Mouse (Mus musculus) adrenal gland, postnatal 4 days (tissue): ENCODE measurements around the gene Acoxl. TPM values are rescaled to one million over a fixed set of nuclear protein-coding genes. Genes with fewer than 3 reads are reported as not detected.
A peak's percentile ranks its signal among the peaks of the same experiment; 100 is the strongest.

Source experiments
- DNase-seq, 2 experiments: peaks; one replicate each; pipeline ENCODE4 v3.0.0; 2021 to 2022; ENCODE audit warnings: low spot score in 2 of 2, mixed read lengths in 2 of 2
- total RNA-seq, 2 experiments: library from RNA; stranded (reverse); gene quantifications; 2 replicates each; pipeline ENCODE4 v1.2.3; 2021

The Acoxl gene
- total RNA-seq, 2 experiments from 2014 or later, result 0.20 to 0.42 TPM

- DNase-seq, result no peak
Measured at GRCm38 (mm10) chr2:128137480-128138276, 299.0 kb downstream of the Acoxl start.

DNA sequence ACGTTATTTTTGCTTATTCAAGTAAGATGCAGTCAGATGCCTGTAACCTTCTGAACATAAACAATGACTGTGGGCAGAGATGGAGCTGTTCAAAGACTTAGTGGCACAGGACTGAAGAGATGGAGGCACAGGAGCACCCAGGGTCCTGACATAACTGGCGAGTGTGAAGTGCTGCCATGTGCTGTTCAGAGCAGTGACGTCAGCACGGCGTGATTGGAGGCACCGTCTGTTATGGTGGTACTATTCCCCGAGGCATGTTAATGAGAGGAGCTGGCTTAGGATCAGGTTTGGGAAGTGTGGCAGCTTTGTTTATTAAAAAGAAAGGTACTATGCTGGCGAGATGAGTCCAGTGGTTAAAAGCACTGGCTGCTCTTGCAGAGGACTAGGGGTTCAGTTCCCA, 300.2 kb downstream of the Acoxl start:
- DNase-seq, result no peak

DNA sequence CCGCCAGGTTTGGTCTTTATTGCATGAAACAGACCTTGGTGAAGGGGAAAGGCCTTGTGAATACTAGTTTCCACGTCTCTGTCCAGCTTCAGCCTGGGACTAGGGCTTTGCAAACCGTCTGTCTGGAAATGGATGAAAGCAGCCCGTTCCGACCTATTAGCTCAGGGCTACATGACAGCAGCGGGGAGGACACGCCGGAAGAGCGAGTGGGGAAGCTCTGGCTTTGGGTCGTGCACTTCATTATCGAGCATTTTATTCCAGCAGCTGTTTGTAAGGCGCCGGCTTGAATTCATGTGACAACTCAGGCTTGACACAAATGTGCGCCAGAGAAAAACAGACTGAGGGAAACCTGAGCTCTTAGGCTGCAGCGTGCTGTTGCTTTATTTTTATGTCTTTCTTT, 301.1 kb downstream of the Acoxl start:
- no peak for DNase-seq

DNA sequence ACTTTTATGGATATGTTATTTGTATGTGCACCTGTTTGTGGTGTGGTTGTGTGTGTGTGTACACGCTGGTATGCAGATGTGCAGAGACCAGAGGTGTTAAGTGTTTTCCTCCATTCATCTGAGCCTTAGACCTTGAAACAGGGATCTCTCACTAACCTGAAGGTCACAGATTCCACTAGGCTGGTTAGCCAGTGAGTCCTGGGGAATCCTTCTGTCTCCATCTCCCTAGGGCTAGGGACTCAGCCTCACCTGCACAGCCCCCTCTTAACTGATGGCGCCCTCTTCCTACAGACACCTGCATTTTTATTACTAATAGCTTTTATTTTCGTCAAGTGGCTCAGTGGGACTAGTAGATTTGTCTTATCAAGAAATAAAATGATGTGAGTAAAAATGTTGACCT, 301.5 kb downstream of the Acoxl start:
- no peak for DNase-seq

GRCm38 (mm10) chr2:128143992-128144391, 305.3 kb downstream of the Acoxl start:
- no peak for DNase-seq

DNA sequence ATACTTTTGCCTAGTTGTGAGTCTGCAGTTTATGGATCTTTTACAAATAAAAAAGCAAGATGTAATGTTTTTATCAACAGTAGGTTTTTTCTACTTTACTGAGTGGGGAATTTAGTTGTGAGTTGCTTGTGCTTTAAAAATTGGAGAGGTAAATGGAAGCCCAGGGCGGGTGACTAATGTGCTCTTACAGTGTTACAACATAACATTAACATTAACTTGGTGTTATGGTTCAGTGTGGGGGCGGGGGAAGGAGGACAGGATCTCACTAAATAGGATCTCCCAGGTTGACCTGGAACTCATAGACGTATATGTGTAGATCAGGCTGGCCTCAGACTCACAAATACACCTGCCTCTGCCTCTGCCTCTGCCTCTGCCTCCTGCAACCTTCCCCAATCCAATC, 306.8 kb downstream of the Acoxl start:
- no peak for DNase-seq

- DNase-seq, result no peak
Measured at GRCm38 (mm10) chr2:128149596-128149995, 310.9 kb downstream of the Acoxl start.

DNA sequence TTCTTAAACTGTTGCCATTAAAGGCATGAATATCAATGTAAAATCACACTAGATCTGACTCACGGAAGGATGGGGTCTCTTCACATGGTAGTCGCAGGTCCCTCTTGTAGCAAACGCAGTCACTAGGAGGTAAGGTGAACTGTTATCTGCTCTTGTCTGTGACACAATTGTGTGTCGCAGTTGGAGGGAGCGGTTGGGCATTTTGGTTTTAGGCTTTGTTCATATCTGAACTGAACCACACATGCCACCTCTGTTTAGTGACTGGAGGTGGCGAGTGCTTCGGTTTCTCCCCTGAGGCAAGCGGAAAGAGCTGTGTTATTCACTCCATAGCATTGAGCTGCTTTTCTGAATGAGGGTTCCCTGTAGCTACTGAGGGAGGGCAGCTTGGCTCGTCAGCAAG, 313.5 kb downstream of the Acoxl start:
- no peak for DNase-seq

DNA sequence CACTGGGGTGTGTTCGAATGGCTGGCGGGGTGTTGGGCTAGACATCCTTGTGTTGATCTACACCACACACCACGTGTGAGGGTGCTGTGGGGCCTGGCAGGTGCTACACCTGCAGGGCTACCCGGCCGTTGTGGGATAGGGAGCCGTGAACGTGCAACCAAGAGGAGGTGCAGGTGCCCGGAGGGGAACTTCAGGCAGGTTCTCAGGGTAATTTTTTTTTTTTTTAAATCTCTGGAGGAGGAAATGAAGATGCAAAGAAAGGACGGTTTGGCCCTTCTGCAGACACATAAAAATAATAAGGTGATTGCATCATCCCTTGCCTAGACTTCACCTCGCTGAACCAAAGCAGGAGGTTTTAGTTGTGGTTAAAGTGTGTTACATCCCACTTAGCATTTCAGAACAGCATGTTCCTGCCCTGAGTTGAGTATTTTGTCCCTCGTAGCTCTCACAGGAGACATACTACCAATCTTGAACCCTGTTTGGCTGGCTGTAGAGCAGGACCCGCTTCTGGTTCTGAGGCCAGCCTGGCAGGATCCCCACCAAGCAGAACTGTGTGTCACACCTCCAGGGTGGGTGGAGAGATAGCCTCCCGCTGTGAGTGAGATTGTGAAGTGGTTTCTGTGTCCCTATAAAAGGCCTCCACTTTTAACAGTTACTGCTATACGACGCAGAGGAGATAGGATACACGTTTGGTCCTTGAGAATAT, 314.3 kb downstream of the Acoxl start:
- DNase-seq, result no peak

GRCm38 (mm10) chr2:128153551-128153910, 314.9 kb downstream of the Acoxl start:
- no peak for DNase-seq

DNA sequence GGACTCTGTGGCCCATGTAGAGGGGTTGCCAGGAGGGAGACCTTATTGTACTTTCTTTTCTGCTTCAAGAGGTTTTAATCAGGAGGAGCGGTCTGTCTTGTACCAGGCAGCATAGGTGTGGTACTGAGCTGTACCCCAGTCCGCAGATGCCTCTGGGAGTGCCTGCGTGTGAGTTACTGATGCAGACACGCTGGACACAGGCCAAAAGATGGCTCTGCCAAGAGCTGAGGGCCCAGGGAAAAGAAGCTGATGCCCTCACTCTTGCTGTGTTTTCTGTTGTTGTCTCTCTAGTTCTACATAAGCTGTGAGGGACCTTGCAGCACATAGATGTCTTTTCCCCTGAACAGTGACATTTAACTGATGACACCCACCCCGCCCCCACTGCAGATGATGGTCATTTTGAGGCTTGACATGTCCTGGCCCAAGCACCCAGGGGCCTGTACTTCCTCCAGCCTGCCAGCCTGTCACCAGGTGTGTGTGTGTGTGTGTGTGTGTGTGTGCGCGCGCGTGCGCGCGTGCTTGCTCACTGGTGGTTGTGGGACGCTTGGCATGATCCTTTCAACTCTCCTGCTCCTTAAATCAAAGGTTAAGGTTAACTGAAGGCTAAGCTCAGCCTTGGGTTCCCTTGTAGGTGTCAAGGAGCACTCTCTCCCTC, 316.9 kb downstream of the Acoxl start:
- DNase-seq, result peak in 1 of 2 experiments; percentile 15

GRCm38 (mm10) chr2:128156067-128156462, 317.4 kb downstream of the Acoxl start:
- no peak for DNase-seq

DNA sequence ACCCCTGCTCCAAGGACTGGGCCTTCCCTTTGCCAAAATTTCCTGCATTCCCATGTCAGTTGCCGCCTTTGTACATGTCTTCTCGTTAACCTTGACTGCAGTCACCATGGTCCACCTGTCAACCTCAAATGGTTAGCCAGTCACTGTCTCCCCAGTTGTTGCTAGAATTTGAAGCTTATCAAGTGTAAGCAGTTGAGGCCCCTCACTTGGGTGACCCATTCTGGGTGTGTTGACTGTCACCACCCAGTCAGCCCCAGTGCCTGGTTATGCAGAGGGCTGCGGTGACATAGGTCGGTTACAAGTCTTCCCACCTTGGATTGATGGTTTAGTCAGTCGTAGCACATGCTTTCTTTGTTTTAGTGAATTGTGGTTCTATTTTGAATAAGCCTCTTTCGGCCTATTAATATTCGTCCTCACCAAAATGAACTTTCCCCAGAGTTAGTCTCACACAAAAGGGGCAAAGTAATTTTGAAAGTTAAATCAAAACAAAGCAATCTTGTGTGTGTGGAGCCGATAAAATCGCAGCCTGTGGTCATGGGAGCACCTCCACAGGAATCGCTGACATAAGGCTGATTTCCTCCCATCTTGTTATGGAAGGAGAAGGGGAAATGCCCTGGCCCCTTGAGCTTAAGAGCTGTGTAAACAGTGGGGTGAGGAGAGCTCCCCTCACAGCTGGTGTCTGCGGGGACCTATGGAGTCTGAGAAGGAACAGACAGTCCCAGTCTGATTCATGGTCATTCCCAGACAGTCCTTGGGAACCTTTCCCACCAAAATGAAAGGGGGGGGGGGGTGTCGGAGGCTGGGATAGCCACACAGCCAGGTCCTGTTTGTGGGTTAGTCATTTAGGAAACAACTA, 318.1 kb downstream of the Acoxl start:
- DNase-seq, result no peak

- no peak for DNase-seq
Measured at GRCm38 (mm10) chr2:128158734-128159410, 320.2 kb downstream of the Acoxl start.

- DNase-seq, result no peak
Measured at GRCm38 (mm10) chr2:128159619-128160125, 321.0 kb downstream of the Acoxl start.

- DNase-seq, result no peak
Measured at GRCm38 (mm10) chr2:128163177-128163576, 324.5 kb downstream of the Acoxl start.

DNA sequence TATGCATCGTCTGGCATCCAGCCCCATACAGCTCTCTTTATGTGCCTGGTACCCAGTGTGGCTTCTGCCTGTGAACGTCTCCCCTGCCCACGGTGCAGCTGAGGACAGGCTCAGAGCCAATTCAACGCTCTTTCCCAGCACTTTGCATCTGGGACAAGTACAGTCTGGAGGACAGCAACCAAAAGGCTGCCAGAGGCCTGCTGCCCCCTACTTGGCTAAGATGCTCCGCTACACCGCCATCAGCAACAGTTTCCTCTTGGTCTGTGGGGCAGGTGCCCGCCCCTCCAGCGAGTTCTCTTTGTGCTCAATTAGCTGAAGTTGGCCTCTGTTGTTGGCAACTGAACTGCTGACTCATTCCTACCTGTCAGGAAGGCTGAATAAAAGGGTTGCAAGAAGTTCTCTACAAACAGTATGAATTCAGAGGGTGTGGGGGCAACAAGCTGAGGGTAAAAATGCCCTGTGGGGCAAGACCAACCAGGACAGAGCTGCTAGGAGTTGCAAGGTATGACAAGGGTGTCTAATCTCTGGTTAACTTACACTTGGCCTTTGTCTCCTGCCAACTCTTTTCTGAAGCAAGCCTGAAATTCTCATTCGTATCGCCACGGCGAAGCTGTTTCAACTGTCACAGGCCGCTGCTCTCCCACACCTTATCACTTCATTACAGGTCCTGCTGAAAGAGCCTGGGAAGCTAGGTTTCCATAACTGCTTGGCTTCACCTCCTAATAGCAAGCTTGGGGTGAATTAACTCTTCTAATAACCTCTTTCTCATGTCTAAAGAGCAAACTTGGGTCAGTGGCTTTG, 328.1 kb downstream of the Acoxl start:
- DNase-seq, result no peak

DNA sequence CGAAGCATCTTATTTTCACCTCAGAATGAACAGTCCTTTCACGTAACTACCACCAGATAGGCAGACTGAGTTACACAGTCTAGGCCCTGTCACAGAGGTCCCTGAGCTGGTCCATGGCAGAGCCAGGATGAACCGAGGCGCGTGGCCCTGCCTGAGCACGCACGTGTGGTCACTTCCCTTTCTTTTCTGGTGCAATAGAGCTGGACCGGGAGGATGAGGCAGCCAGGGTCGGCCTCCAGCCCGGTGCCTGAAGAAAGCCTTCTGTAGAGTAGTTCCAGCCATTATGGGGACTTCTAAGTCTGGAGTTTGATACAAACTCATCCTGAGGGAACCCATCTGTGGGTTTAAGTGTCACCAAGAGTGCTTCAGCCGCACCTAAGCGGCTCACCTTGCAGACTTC, 329.3 kb downstream of the Acoxl start:
- DNase-seq, result no peak

- DNase-seq, result no peak
Measured at GRCm38 (mm10) chr2:128169486-128169885, 330.8 kb downstream of the Acoxl start.

- DNase-seq, result no peak
Measured at GRCm38 (mm10) chr2:128169972-128170371, 331.3 kb downstream of the Acoxl start.
